Mouse (Mus musculus) erythroblast, embryonic 14.5 days (primary cell): ENCODE results near the gene Tssk4.

Experiments
- GATA1 ChIP-seq: IDR thresholded peaks from 2 replicates; pipeline ENCODE4 v1.6.1; 2012; ENCODE audit warnings: low read length, inconsistent platforms, mixed read lengths
- TAL1 ChIP-seq: IDR thresholded peaks from 3 replicates; pipeline ENCODE4 v1.6.1; 2012; ENCODE audit warnings: low read length, inconsistent platforms, mixed read lengths

DNA sequence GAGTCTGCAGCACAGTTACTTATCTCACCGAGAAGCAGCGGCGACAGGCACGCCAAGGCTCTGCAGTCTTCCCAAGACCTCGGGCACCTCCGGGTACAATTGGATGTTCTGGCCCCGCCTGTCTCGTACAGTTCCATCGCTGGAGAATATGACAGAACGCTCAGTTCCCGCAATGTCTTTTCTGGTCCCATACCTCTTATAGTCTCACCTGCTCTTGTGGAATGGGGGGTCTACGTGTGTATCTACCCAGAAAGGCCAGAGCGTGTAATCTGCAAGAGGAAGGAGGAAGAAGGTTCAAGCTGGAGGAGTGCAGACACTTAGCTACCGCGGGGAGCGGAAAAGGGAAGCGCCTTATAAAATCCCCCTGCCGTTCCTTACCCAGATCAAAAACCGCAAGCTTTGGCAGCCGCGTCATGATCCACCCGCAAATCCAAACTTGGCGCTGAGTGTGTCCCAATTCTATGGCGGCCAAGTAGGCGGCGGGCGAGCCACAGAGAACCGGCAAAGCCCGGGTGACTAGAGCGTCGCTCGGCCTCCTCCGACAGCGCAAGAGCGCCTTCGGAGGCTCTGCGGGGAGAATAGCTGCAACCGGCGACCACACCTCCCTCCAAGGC, 10.1 kb downstream of the Tssk4 start, which contains the start of gene Mdp1:
- TF ChIP-seq GATA1 (no peak), TAL1 (no peak)
